Mouse (Mus musculus) midbrain, embryonic 11.5 days (tissue): ENCODE measurements at regions not wholly inside any gene's neighbourhood (a gene's known extent, or its start where the extent isn't known, plus 50 kb on each side); places are given as distances from the start of the nearest gene placed in this dataset.
"Not testable (repeated sequence)": the region's sequence is repeated elsewhere in the genome, so short reads cannot be mapped to it uniquely, and the experiment has no call there.

Experiments used
- ATAC-seq: fragments of 200-750 bp; cut with Nextera tagmentation; 2 replicates; pipeline ENCODE4 v1.8.0; 2017; ENCODE audit warnings: moderate TSS enrichment, moderate library complexity; ENCODE audit not compliant: low FRiP score
- DNase-seq: peaks from one replicate; pipeline ENCODE4 v3.0.0; 2015; ENCODE audit warnings: low spot score; ENCODE audit errors: missing footprints
- H3K27ac ChIP-seq: fragments of 300-500 bp; sonication (generic); 2 replicates; pipeline ENCODE4 v1.5.1; 2014; ENCODE audit warnings: low read depth, low read length
- H3K27me3 ChIP-seq: fragments of 300-500 bp; sonication (generic); 2 replicates; pipeline ENCODE4 v1.6.1; 2014; ENCODE audit warnings: mild to moderate bottlenecking, low read length, moderate library complexity, mixed read lengths; ENCODE audit not compliant: control insufficient read depth, insufficient read depth
- H3K36me3 ChIP-seq: fragments of 300-500 bp; sonication (generic); 2 replicates; pipeline ENCODE4 v1.6.1; 2014; ENCODE audit warnings: mild to moderate bottlenecking, low read length, moderate library complexity, mixed read lengths; ENCODE audit not compliant: control insufficient read depth, insufficient read depth
- H3K4me1 ChIP-seq: fragments of 300-500 bp; sonication (generic); 2 replicates; pipeline ENCODE4 v1.6.1; 2014; ENCODE audit warnings: low read length; ENCODE audit not compliant: control insufficient read depth, insufficient read depth
- H3K4me2 ChIP-seq: fragments of 300-500 bp; sonication (generic); 2 replicates; pipeline ENCODE4 v1.6.1; 2014; ENCODE audit warnings: mild to moderate bottlenecking, moderate library complexity
- H3K4me3 ChIP-seq: fragments of 300-500 bp; sonication (generic); 2 replicates; pipeline ENCODE4 v1.5.1; 2014; ENCODE audit warnings: low read depth, low read length
- H3K9ac ChIP-seq: fragments of 300-500 bp; sonication (generic); 2 replicates; pipeline ENCODE4 v1.6.1; 2014; ENCODE audit warnings: low read length
- H3K9me3 ChIP-seq: fragments of 300-500 bp; sonication (generic); 2 replicates; pipeline ENCODE4 v1.6.1; 2016; ENCODE audit warnings: low read length; ENCODE audit not compliant: control insufficient read depth
- WGBS: fragments of 180-500 bp; shearing (Covaris S2); extraction: QIAGEN DNeasy Blood & Tissue Kit; methylation state at CpG from one replicate; pipeline ENCODE4 v1.1.7; 2014; 5-methylcytosine and 5-hydroxymethylcytosine counted together

- no peak for DNase-seq
- WGBS = 79% methylated on average over 2 of the region's 2 CpGs
- ATAC-seq = no peak
- no peak overlapping the region for H3K4me3 ChIP-seq
- no peaks in the 10 kb centered on the region for H3K27me3 ChIP-seq
- H3K4me1 ChIP-seq = no peaks in the 10 kb centered on the region
- H3K9me3 ChIP-seq = no peaks in the 10 kb centered on the region
- H3K27ac ChIP-seq = no peak overlapping the region
- H3K9ac ChIP-seq = no peak overlapping the region
- H3K36me3 ChIP-seq = no peaks in the 10 kb centered on the region
- no peak overlapping the region for H3K4me2 ChIP-seq
Measured at GRCm38 (mm10) chr6:75089971-75090370, 1407.6 kb downstream of the Gm9008 start.

- H3K4me3 ChIP-seq = no peak overlapping the region
- H3K27ac ChIP-seq = no peak overlapping the region
- 85% methylated on average over 3 of the region's 3 CpGs for WGBS
- DNase-seq (no peak), ATAC-seq (no peak)
- H3K27me3 ChIP-seq = no peaks in the 10 kb centered on the region
- H3K4me2 ChIP-seq = no peak overlapping the region
- no peaks in the 10 kb centered on the region for H3K4me1 ChIP-seq
- no peaks in the 10 kb centered on the region for H3K36me3 ChIP-seq
- H3K9ac ChIP-seq = no peak overlapping the region
- H3K9me3 ChIP-seq = no peaks in the 10 kb centered on the region
Measured at GRCm38 (mm10) chr6:75067758-75068157, 1429.8 kb downstream of the Gm9008 start.

GRCm38 (mm10) chr6:75042336-75043010, 1455.1 kb downstream of the Gm9008 start:
- H3K27me3 ChIP-seq = no peaks in the 10 kb centered on the region
- no peaks in the 10 kb centered on the region for H3K9me3 ChIP-seq
- peak; percentile 76; the same call in 1 of the 2 replicates for ATAC-seq
- H3K9ac ChIP-seq = no peak overlapping the region
- no peak overlapping the region for H3K4me3 ChIP-seq
- no peaks in the 10 kb centered on the region for H3K36me3 ChIP-seq
- H3K4me1 ChIP-seq = no peaks in the 10 kb centered on the region
- no peak overlapping the region for H3K4me2 ChIP-seq
- no peak for DNase-seq
- no peak overlapping the region for H3K27ac ChIP-seq

- Histone ChIP-seq H3K27ac (no peak overlapping the region), H3K9me3 (no peaks in the 10 kb centered on the region), H3K9ac (no peak overlapping the region), H3K4me3 (no peak overlapping the region), H3K27me3 (no peaks in the 10 kb centered on the region), H3K36me3 (no peaks in the 10 kb centered on the region), H3K4me2 (no peak overlapping the region), H3K4me1 (no peaks in the 10 kb centered on the region)
- DNase-seq (no peak), ATAC-seq (peak; percentile 54; the same call in 1 of the 2 replicates)
- WGBS = 79% methylated on average over 2 of the region's 2 CpGs
Measured at GRCm38 (mm10) chr6:75039451-75039850, 1458.1 kb downstream of the Gm9008 start.

- not testable (repeated sequence) for H3K36me3 ChIP-seq, ATAC-seq, H3K27me3 ChIP-seq, H3K4me1 ChIP-seq, H3K9me3 ChIP-seq, DNase-seq, H3K9ac ChIP-seq, H3K4me3 ChIP-seq, H3K4me2 ChIP-seq, H3K27ac ChIP-seq
- WGBS = 46% methylated on average over 1 of the region's 1 CpGs
Measured at GRCm38 (mm10) chr6:75037179-75037578, 1460.4 kb downstream of the Gm9008 start.
